Mouse (Mus musculus): ENCODE measurements around the gene Thap11. TPM values are rescaled to one million over a fixed set of nuclear protein-coding genes. Genes with fewer than 3 reads are reported as not detected.

Gene Thap11
- polyA plus RNA-seq, 1 experiment from 2014 or later, result 63.3 TPM

DNA sequence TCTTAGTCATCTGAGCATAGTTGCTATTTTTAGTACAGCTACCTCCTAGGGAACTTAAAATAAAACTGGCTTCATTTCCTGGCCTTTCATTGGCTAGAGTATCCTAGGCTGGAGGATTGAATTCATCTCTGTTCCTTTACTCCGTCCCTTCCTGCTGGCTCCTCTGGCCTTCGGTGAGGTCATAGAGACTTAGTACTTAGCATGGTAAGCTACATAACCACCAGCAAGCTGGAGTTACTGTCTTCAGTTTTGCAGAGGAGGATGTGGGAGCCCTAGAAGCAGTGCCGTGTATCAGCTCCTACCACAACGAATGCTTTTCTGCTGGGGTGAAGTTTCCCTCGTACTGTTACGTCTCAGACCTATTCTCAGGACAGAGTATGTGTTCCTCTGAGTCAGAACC lies 19.4 kb downstream of the Thap11 start:
- H3K4me1 ChIP-seq, result no peaks in the 10 kb centered on the region
- H3K4me3 ChIP-seq (replicated peaks), result no peak overlapping the region
- peaks cover 44% of the 10 kb centered on the region for H3K36me3 ChIP-seq
- H3K4me2 ChIP-seq, result no peak overlapping the region
- H3K9ac ChIP-seq, result no peak overlapping the region
- H3K27me3 ChIP-seq (replicated peaks), result no peaks in the 10 kb centered on the region
- H3K9me3 ChIP-seq, result no peaks in the 10 kb centered on the region
- 83% methylated on average over 6 of the region's 6 CpGs for WGBS
- ATAC-seq (ENCODE audit: insufficient read depth, low FRiP score, low read depth), result no peak
- H3K27ac ChIP-seq, result no peak overlapping the region

DNA sequence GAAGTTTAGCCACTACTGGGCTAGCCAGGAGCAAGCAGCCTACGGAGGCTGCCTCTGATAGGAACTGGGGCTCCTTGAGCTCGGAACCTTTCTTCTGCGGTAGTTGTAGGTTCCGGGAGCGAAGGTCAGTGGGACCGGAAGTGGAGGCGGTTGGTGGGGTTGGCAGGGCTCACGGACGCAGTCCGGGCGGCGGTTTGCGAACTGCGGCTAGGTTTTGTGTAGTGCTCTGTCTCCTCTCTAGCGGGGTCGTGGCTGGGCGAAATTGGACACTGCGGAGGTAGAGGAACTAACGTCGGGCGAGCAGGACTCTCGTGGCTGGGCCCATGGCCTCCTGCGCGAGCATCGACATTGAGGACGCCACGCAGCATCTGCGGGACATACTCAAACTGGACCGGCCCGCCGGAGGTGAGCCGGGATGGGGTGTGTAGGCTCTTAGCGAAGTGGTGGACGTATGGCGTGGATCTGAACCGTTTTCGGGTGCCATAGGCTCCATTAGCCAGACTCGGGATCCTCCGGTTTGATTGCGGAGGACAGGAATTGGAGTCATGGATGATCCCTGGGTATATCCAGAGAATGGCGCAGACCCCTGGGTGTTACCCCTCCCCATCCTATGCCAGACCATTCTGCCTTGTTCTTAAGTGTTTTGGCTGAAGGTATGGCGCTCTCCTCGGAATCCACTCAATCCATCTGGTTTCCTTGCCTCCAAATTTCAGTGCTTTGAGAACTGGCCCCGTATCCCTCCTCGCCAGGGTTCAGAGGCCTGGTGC lies 26.0 kb downstream of the Thap11 start, which contains the start of gene Edc4:
Edc4 (plus strand) TSS at position 128 of the 767 bp plus-strand sequence.
- Histone ChIP-seq H3K4me3 (replicated peaks) (peak within 1 kb of the TSS; percentile 91), H3K27me3 (replicated peaks) (no peaks in the 10 kb centered on the region), H3K9me3 (no peaks in the 10 kb centered on the region), H3K4me1 (peaks cover 21% of the 10 kb centered on the region), H3K36me3 (peaks cover 42% of the 10 kb centered on the region), H3K27ac (no peak within 1 kb of the TSS), H3K9ac (peak within 1 kb of the TSS; percentile 90), H3K4me2 (peak within 1 kb of the TSS; percentile 86)
- peak; percentile 91 for ATAC-seq (ENCODE audit: insufficient read depth, low FRiP score, low read depth)
- under 1% methylated on average over 45 of the region's 45 CpGs for WGBS

DNA sequence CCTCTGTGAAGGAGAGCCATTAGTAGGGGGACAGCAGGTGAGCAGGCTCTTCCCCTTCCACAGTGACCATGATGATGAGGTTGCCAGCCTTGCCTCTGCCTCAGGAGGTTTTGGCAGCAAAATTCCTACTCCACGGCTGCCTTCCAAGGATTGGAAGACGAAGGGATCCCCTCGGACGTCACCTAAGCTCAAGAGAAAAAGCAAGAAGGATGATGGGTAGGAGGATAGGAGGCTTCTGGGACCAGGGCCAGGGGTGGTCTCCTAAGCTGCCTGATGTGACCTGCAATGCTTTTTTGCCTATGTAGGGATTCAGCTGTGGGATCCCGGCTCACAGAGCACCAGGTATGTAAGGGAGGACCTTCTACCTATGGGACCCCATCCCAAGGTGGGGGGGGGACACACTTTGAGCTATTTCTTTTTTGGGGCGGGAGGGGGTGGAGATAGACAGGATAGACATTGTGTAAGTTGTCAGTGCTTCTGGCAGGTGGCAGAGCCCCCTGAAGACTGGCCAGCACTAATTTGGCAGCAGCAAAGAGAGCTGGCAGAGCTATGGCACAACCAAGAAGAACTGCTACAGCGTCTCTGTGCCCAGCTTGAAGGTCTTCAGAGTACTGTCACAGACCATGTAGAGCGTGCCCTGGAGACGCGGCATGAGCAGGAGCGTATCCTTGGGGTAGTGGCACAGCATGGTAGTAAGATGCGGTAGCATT lies 35.0 kb downstream of the Thap11 start:
- no peak overlapping the region for H3K4me2 ChIP-seq
- WGBS, result 94% methylated on average over 12 of the region's 12 CpGs
- H3K27ac ChIP-seq, result no peak overlapping the region
- H3K9ac ChIP-seq, result no peak overlapping the region
- no peak overlapping the region for H3K4me3 ChIP-seq (replicated peaks)
- no peaks in the 10 kb centered on the region for H3K27me3 ChIP-seq (replicated peaks)
- no peaks in the 10 kb centered on the region for H3K9me3 ChIP-seq
- H3K36me3 ChIP-seq, result peaks cover 72% of the 10 kb centered on the region
- H3K4me1 ChIP-seq, result peaks cover 4% of the 10 kb centered on the region; the same call in 1 of the 2 replicates
- ATAC-seq (ENCODE audit: insufficient read depth, low FRiP score, low read depth), result no peak

DNA sequence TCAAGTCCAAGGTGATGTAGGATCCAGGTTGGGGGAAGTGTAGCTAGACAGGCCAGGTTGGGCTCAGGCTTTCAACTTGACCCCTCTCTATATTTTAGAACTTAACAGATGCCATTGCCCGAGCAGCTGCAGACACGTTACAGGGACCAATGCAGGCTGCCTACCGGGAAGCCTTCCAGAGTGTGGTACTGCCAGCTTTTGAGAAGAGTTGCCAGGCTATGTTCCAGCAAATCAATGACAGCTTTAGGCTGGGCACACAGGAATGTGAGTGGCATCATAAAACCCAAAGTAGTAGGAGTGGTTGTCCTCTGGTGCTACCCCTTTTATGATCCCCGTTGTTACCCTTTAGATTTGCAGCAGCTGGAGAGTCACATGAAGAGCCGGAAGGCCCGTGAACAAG lies 35.9 kb downstream of the Thap11 start:
- Histone ChIP-seq H3K9me3 (no peaks in the 10 kb centered on the region), H3K27me3 (replicated peaks) (no peaks in the 10 kb centered on the region), H3K4me1 (peaks cover 4% of the 10 kb centered on the region; the same call in 1 of the 2 replicates), H3K4me3 (replicated peaks) (no peak overlapping the region), H3K9ac (no peak overlapping the region), H3K4me2 (no peak overlapping the region), H3K27ac (no peak overlapping the region), H3K36me3 (peaks cover 67% of the 10 kb centered on the region)
- no peak for ATAC-seq (ENCODE audit: insufficient read depth, low FRiP score, low read depth)
- WGBS, result 95% methylated on average over 6 of the region's 6 CpGs

DNA sequence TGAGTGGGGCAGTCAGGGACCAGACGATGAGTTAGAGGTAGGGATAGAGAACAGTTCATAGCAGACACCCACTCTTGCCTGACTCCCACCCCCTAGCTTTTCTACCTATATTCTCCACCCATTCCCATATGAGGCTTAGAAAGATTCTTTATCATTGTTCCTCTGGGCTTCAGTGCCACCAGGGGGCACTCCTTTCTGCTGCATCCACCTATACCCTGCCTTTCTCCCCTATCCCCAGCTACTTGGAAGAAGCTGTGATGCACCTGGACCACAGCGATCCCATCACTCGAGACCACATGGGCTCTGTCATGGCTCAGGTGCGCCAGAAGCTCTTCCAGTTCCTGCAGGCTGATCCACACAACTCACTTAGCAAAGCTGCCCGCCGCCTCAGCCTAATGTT lies 37.5 kb downstream of the Thap11 start:
- Histone ChIP-seq H3K4me3 (replicated peaks) (no peak overlapping the region), H3K36me3 (peaks cover 51% of the 10 kb centered on the region), H3K27ac (no peak overlapping the region), H3K27me3 (replicated peaks) (no peaks in the 10 kb centered on the region), H3K9me3 (no peaks in the 10 kb centered on the region), H3K4me2 (no peak overlapping the region), H3K9ac (no peak overlapping the region), H3K4me1 (peaks cover 4% of the 10 kb centered on the region; the same call in 1 of the 2 replicates)
- WGBS, result 85% methylated on average over 6 of the region's 6 CpGs
- 0 out of 2 replicates have a peak, but pooled peaks have one; percentile 13 for ATAC-seq (ENCODE audit: insufficient read depth, low FRiP score, low read depth)

DNA sequence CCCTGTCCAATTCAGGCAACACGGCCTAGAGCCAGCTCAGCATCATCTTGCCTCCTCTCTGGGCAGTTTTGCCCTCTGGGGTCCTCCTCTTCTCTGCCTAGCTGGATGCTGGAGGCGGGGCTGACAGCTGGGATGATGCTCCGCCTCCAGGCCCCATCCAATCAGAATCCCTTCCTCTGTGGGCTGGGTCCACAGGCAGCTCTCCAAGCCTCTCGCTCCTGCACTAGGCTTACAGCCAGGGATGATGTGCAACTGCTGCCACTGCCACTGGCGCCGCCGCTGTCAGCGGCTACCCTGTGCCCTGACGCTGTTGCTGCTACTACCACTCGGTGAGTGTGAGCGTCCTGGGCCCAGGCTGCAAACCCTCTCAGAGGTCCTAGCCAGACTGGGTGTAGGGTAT lies 38.4 kb downstream of the Thap11 start, which contains the start of gene Nrn1l:
Nrn1l (plus strand) TSS at position 229 of the 400 bp plus-strand sequence.
- peaks cover 42% of the 10 kb centered on the region for H3K36me3 ChIP-seq
- ATAC-seq (ENCODE audit: insufficient read depth, low FRiP score, low read depth), result peak; percentile 80; the same call in 1 of the 2 replicates
- 17% methylated on average over 11 of the region's 11 CpGs for WGBS

DNA sequence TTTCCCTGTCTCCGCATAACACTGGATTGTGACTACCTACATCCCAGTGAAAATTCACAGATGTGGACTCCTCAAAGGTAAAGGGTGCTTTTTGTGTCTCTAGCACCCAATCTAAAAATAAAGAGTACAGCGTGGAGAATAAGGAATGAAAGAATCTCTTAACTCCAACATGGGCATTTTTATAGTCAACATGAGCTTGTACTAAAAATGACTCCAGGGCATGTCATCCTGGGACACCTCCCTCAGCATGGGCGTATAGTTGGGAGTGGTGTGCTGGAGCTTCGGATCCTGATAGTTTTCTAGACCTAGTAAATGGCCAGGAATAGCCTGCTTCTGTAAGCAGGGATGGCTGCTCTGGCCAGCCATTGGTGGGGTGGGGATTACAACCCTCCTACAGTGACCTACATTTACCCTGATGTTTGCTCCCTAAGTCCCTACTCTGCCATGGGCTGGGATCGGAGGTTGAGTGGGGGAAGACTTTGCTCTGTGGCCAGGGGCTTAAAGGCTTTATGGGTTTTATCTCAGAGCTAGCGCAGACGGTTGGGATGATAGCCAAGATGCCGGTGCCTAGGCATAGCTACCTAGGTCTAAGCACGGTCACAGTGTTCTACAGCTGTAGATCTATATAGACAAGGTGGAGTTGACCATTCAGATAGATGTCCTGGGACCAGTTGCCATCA lies 43.0 kb downstream of the Thap11 start:
- Histone ChIP-seq H3K4me1 (peaks cover 12% of the 10 kb centered on the region), H3K4me3 (replicated peaks) (no peak overlapping the region), H3K9me3 (no peaks in the 10 kb centered on the region), H3K36me3 (0 out of 2 replicates have a peak, but pooled peaks cover 3% of the 10 kb centered on the region), H3K27ac (no peak overlapping the region), H3K4me2 (no peak overlapping the region), H3K9ac (no peak overlapping the region), H3K27me3 (replicated peaks) (no peaks in the 10 kb centered on the region)
- ATAC-seq (ENCODE audit: insufficient read depth, low FRiP score, low read depth), result no peak
- whole genome bisulfite sequencing, result 78% methylated on average over 9 of the region's 9 CpGs

More for the DNA sequence above, 38.4 kb downstream of the Thap11 start, which contains the start of gene Nrn1l:
- Histone ChIP-seq H3K4me2 (peak within 1 kb of the TSS; percentile 24; the same call in 1 of the 2 replicates), H3K9ac (no peak within 1 kb of the TSS), H3K9me3 (no peaks in the 10 kb centered on the region), H3K4me1 (peaks cover 4% of the 10 kb centered on the region; the same call in 1 of the 2 replicates), H3K4me3 (replicated peaks) (no peak within 1 kb of the TSS), H3K27ac (no peak within 1 kb of the TSS), H3K27me3 (replicated peaks) (no peaks in the 10 kb centered on the region)

DNA sequence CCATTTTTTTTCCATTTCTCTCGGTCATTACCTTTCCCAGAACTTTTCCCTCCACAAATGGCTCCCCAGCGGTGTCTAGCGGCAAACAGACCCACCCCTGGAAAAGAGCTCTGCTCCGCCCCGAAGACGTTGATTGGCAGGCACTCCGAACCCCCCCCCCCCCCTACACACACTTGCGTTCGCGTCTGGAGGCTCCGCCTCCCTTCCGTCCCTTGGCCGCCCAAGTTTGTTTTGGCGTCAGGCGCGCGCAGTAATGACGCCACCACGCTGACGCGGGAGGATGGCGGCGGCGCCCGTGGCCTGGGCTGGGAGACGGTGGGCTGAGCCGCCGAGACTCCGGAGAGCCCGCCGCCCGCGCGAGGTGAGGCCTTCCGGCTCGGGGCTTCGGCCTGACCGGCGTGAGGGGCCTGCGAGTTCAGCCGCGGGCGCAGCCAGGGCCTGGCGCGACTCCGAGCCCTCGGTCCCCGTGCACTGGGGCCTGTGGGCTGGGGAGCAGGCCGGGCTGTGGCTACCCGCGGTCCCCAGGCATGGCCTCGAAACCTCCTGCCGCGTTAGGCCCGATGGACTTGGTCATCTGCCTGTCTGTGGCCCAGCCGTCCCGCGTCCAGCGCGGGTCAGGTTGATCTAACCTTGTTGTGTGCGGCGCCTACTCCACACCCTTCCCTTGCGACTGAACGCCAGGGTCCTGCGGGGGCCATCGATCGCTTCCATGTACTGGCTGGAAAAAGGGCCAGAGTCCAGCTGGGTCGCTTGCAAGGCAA lies 45.4 kb downstream of the Thap11 start, which contains the start of gene Pskh1:
Pskh1 (plus strand) TSS at position 262 of the 761 bp plus-strand sequence.
- peak; percentile 96 for ATAC-seq (ENCODE audit: insufficient read depth, low FRiP score, low read depth)
- WGBS, result under 1% methylated on average over 67 of the region's 68 CpGs
- peak within 1 kb of the TSS; percentile 82 for H3K4me2 ChIP-seq

DNA sequence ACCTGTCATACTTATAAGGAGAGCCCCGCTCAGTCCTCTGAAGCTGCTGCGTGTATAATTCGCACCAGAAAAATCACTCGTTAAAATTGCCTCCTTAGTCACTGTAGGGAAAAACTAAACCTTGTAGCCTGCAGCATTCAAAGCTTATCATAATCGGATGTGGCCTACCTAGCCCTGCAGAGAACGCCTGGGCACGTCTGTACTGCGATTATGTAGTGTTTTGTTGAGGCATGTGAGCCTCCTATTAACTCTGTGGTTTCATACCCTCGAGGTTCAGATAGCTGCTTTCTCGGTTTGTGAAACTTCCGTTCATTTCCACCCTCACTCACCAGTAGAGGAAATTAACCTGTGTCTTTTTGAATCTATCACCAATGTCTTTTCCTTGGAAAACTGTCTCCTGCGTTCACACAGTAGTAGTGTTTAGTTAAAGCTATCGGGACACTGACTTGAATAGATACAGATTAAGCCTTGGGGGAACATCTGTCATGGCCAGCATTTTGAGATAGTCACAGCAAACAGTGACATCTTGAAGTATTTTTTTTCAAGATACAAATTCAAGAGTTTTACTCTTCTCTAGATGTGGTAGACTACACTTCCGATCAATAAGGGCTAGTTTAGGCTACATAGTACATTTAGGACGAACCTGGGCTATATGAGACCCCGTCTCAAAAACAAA lies 46.1 kb downstream of the Thap11 start:
- Histone ChIP-seq H3K27ac (peak overlapping the region; percentile 92), H3K27me3 (replicated peaks) (no peaks in the 10 kb centered on the region), H3K4me3 (replicated peaks) (peak overlapping the region; percentile 99), H3K36me3 (no peaks in the 10 kb centered on the region), H3K9ac (peak overlapping the region; percentile 99), H3K4me2 (peak overlapping the region; percentile 82), H3K9me3 (no peaks in the 10 kb centered on the region), H3K4me1 (peaks cover 9% of the 10 kb centered on the region)
- 29% methylated on average over 16 of the region's 16 CpGs for WGBS
- no peak for ATAC-seq (ENCODE audit: insufficient read depth, low FRiP score, low read depth)

More for the DNA sequence above, 45.4 kb downstream of the Thap11 start, which contains the start of gene Pskh1:
- H3K4me3 ChIP-seq (replicated peaks), result peak within 1 kb of the TSS; percentile 99
- no peaks in the 10 kb centered on the region for H3K36me3 ChIP-seq
- no peaks in the 10 kb centered on the region for H3K9me3 ChIP-seq
- peak within 1 kb of the TSS; percentile 92 for H3K27ac ChIP-seq
- H3K9ac ChIP-seq, result peak within 1 kb of the TSS; percentile 99
- H3K4me1 ChIP-seq, result peaks cover 9% of the 10 kb centered on the region
- no peaks in the 10 kb centered on the region for H3K27me3 ChIP-seq (replicated peaks)

Measured in stomach, embryonic 15.5 days (tissue).